In genomic region chr9:106169006-106169405, GRCm38 (mm10) we compare ENCODE assay signal across 3 mouse cellular contexts. TPM values are rescaled to one million over a fixed set of nuclear protein-coding genes. Genes with fewer than 3 reads are reported as not detected.
"Had no signal": no experiment of that assay in that cellular context is flagged by ENCODE, and none has a peak within 500 bp of the region (broad histone marks: within the 10 kb centered on the region; RNA-seq: fewer than 3 reads in every experiment).

No protein-coding gene starts in this region.

RNA-seq across cellular contexts. Expression of gene Tlr9, which starts 53.4 kb away (rescaled TPM):
- polyA plus RNA-seq: neural tube, embryonic 12.5 days; neural tube, embryonic 13.5 days; neural tube, embryonic 15.5 days had no signal
